Mouse (Mus musculus): ENCODE measurements around the gene Cpne2. TPM values are rescaled to one million over a fixed set of nuclear protein-coding genes. Genes with fewer than 3 reads are reported as not detected.

The Cpne2 gene
- polyA plus RNA-seq (2017; shearing (Covaris generic)), result 1 to 10 TPM; 1.6 to 2.9 TPM

GRCm38 (mm10) chr8:94532873-94533671, at the start of gene Cpne2:
Gene Cpne2 (plus strand): TSS chr8:94532990.

GRCm38 (mm10) chr8:94601607-94602385, 69.0 kb downstream of the Cpne2 start, which contains the start of the genes Rspry1 and Fam192a:
Gene Rspry1 (plus strand): TSS chr8:94601937.
Gene Fam192a (minus strand): TSS chr8:94601997.

Other genes starting within 250 kb of the Cpne2 start
- under 1 TPM in 1 of 2 experiments, not detected in 1; 0.06 TPM for gene Slc12a3, start 203.8 kb upstream of the Cpne2 start, polyA plus RNA-seq (2017; shearing (Covaris generic))
- 100 to 1,000 TPM in 1 of 2 experiments, 10 to 100 TPM in 1; 93.6 to 104 TPM for gene Herpud1, start 146.6 kb upstream of the Cpne2 start, polyA plus RNA-seq (2017; shearing (Covaris generic))
- gene Nlrc5, start 98.6 kb upstream of the Cpne2 start, polyA plus RNA-seq (2017; shearing (Covaris generic)), result 100 to 1,000 TPM; 136 to 239 TPM
- gene Rspry1, start 68.9 kb downstream of the Cpne2 start, polyA plus RNA-seq (2017; shearing (Covaris generic)), result 10 to 100 TPM; 50.4 to 53.6 TPM
- 10 to 100 TPM; 80.2 to 86.0 TPM for gene Fam192a, start 69.0 kb downstream of the Cpne2 start, polyA plus RNA-seq (2017; shearing (Covaris generic))
- gene Arl2bp, start 133.6 kb downstream of the Cpne2 start, polyA plus RNA-seq (2017; shearing (Covaris generic)), result 100 to 1,000 TPM; 183 to 201 TPM
- gene Pllp, start 163.3 kb downstream of the Cpne2 start, polyA plus RNA-seq (2017; shearing (Covaris generic)), result under 1 TPM; 0.21 to 0.25 TPM
- 10 to 100 TPM in 1 of 2 experiments, under 1 TPM in 1; 0.50 to 10.0 TPM for gene Ccl22, start 212.6 kb downstream of the Cpne2 start, polyA plus RNA-seq (2017; shearing (Covaris generic))
- gene Cx3cl1, start 239.0 kb downstream of the Cpne2 start, polyA plus RNA-seq (2017; shearing (Covaris generic)), result 1 to 10 TPM in 1 of 2 experiments, not detected in 1; 1.0 TPM

Measured in activated CD4-positive, CD25-positive, alpha-beta regulatory T cell (primary cell).